Mouse (Mus musculus) lung, embryonic 14.5 days (tissue): Measurements from ENCODE around the gene Chrna9. TPM values are rescaled to one million over a fixed set of nuclear protein-coding genes. Genes with fewer than 3 reads are reported as not detected.

Experiments used
- ATAC-seq: fragments of 200-750 bp; cut with Nextera tagmentation; 2 replicates; pipeline ENCODE4 v1.8.0; 2017; ENCODE audit warnings: mild to moderate bottlenecking, moderate TSS enrichment, moderate library complexity; ENCODE audit not compliant: insufficient read depth
- DNase-seq: peaks from one replicate; pipeline ENCODE4 v3.0.0-alpha.2; 2015
- H3K27ac ChIP-seq: fragments of 300-500 bp; sonication (generic); 2 replicates; pipeline ENCODE4 v1.5.1; 2014; ENCODE audit warnings: low read depth, mild to moderate bottlenecking, moderate library complexity
- H3K27me3 ChIP-seq: fragments of 300-500 bp; sonication (generic); 2 replicates; pipeline ENCODE4 v1.6.1; 2014; ENCODE audit warnings: low read length, control low read depth; ENCODE audit not compliant: insufficient read depth
- H3K36me3 ChIP-seq: fragments of 300-500 bp; sonication (generic); 2 replicates; pipeline ENCODE4 v1.6.1; 2014; ENCODE audit warnings: control low read depth; ENCODE audit not compliant: insufficient read depth
- H3K4me1 ChIP-seq: fragments of 300-500 bp; sonication (generic); 2 replicates; pipeline ENCODE4 v1.6.1; 2014; ENCODE audit warnings: antibody characterized with exemption, control low read depth; ENCODE audit not compliant: insufficient read depth
- H3K4me2 ChIP-seq: fragments of 300-500 bp; sonication (generic); 2 replicates; pipeline ENCODE4 v1.6.1; 2014; ENCODE audit warnings: mild to moderate bottlenecking
- H3K4me3 ChIP-seq: fragments of 300-500 bp; sonication (generic); 2 replicates; pipeline ENCODE4 v1.5.1; 2014; ENCODE audit warnings: low read depth, low read length
- H3K9ac ChIP-seq: fragments of 300-500 bp; sonication (generic); 2 replicates; pipeline ENCODE4 v1.6.1; 2014
- H3K9me3 ChIP-seq: fragments of 300-500 bp; sonication (generic); 2 replicates; pipeline ENCODE4 v1.6.1; 2016; ENCODE audit warnings: low read depth, low read length, control low read depth
- CTCF ChIP-seq: IDR thresholded peaks from 2 replicates; pipeline ENCODE4 v1.5.1; 2016; ENCODE audit warnings: antibody characterized with exemption, low read depth
- WGBS: fragments of 180-500 bp; shearing (Covaris S2); extraction: QIAGEN DNeasy Blood & Tissue Kit; methylation state at CpG from one replicate; pipeline ENCODE4 v1.1.7; 2014; 5-methylcytosine and 5-hydroxymethylcytosine counted together
- polyA plus RNA-seq: library from polyadenylated mRNA; unstranded; fragments of >200 nt; fragmentation: Nextera tagmentation; extraction: Ambion mirVana; gene quantifications from 2 replicates; pipeline ENCODE4 v1.2.1, GENCODE M21; 2014

Chrna9 gene
- polyA plus RNA-seq, 1 experiment from 2014 or later: not detected

- Histone ChIP-seq H3K9ac (no peak overlapping the region), H3K36me3 (no peaks in the 10 kb centered on the region), H3K4me1 (peaks cover 3% of the 10 kb centered on the region; the same call in 1 of the 2 replicates), H3K9me3 (no peaks in the 10 kb centered on the region), H3K4me2 (no peak overlapping the region), H3K27me3 (no peaks in the 10 kb centered on the region), H3K27ac (no peak overlapping the region), H3K4me3 (no peak overlapping the region)
- no peak for TF ChIP-seq CTCF
- ATAC-seq: no peak
- peak; percentile 25 for DNase-seq
- 65% methylated on average over 7 of the region's 7 CpGs for WGBS
Observed at GRCm38 (mm10) chr5:66000074-66000473, 65.4 kb downstream of the Chrna9 start.

- 36% methylated on average over 6 of the region's 6 CpGs for WGBS
- Histone ChIP-seq H3K9ac (no peak overlapping the region), H3K27ac (no peak overlapping the region), H3K4me2 (no peak overlapping the region), H3K4me3 (no peak overlapping the region), H3K9me3 (no peaks in the 10 kb centered on the region), H3K27me3 (no peaks in the 10 kb centered on the region), H3K4me1 (peaks cover 3% of the 10 kb centered on the region; the same call in 1 of the 2 replicates), H3K36me3 (no peaks in the 10 kb centered on the region)
- DNase-seq (no peak), ATAC-seq (no peak)
- no peak for TF ChIP-seq CTCF
Observed at GRCm38 (mm10) chr5:66000567-66001125, 65.9 kb downstream of the Chrna9 start.

GRCm38 (mm10) chr5:66001232-66001631, 66.5 kb downstream of the Chrna9 start:
- Histone ChIP-seq H3K9ac (no peak overlapping the region), H3K27me3 (no peaks in the 10 kb centered on the region), H3K27ac (no peak overlapping the region), H3K4me3 (no peak overlapping the region), H3K9me3 (no peaks in the 10 kb centered on the region), H3K4me2 (no peak overlapping the region), H3K36me3 (no peaks in the 10 kb centered on the region), H3K4me1 (peaks cover 3% of the 10 kb centered on the region; the same call in 1 of the 2 replicates)
- no peak for ATAC-seq
- WGBS: 65% methylated on average over 5 of the region's 5 CpGs
- no peak for DNase-seq
- no peak for TF ChIP-seq CTCF

- peaks cover 3% of the 10 kb centered on the region; the same call in 1 of the 2 replicates for H3K4me1 ChIP-seq
- peak within 1 kb of the TSS; percentile 26; the same call in 1 of the 2 replicates for H3K4me2 ChIP-seq
- H3K36me3 ChIP-seq: no peaks in the 10 kb centered on the region
- no peak within 1 kb of the TSS for H3K4me3 ChIP-seq
- 39% methylated on average over 14 of the region's 14 CpGs for WGBS
- DNase-seq (peak; percentile 34), ATAC-seq (peak; percentile 70)
- H3K9me3 ChIP-seq: no peaks in the 10 kb centered on the region
- no peak for TF ChIP-seq CTCF
- peak within 1 kb of the TSS; percentile 84 for H3K27ac ChIP-seq
- H3K9ac ChIP-seq: no peak within 1 kb of the TSS
- no peaks in the 10 kb centered on the region for H3K27me3 ChIP-seq
Observed at GRCm38 (mm10) chr5:66004134-66004925, 69.6 kb downstream of the Chrna9 start, which contains the start of gene 9130230L23Rik. Gene 9130230L23Rik (minus strand): TSS chr5:66004285.

GRCm38 (mm10) chr5:66005041-66005678, 70.4 kb downstream of the Chrna9 start:
- no peak for TF ChIP-seq CTCF
- no peak for DNase-seq
- no peaks in the 10 kb centered on the region for H3K9me3 ChIP-seq
- no peak overlapping the region for H3K4me3 ChIP-seq
- H3K9ac ChIP-seq: no peak overlapping the region
- peaks cover 3% of the 10 kb centered on the region; the same call in 1 of the 2 replicates for H3K4me1 ChIP-seq
- H3K27ac ChIP-seq: peak overlapping the region; percentile 84
- no peaks in the 10 kb centered on the region for H3K27me3 ChIP-seq
- no peaks in the 10 kb centered on the region for H3K36me3 ChIP-seq
- no peak for ATAC-seq
- no peak overlapping the region for H3K4me2 ChIP-seq
- WGBS: 28% methylated on average over 16 of the region's 16 CpGs

GRCm38 (mm10) chr5:66008245-66008967, 73.7 kb downstream of the Chrna9 start:
- Histone ChIP-seq H3K9ac (no peak overlapping the region), H3K4me2 (no peak overlapping the region), H3K4me3 (no peak overlapping the region), H3K27me3 (no peaks in the 10 kb centered on the region), H3K4me1 (peaks cover 3% of the 10 kb centered on the region; the same call in 1 of the 2 replicates), H3K36me3 (no peaks in the 10 kb centered on the region), H3K9me3 (no peaks in the 10 kb centered on the region), H3K27ac (peak overlapping the region; percentile 42; the same call in 1 of the 2 replicates)
- WGBS: 69% methylated on average over 15 of the region's 15 CpGs
- no peak for TF ChIP-seq CTCF
- peak; percentile 79 for ATAC-seq
- peak; percentile 21 for DNase-seq
